Mouse (Mus musculus) testis, adult 2 months (tissue): ENCODE results near the gene Bcl3.

Experiments
- CTCF ChIP-seq: fragments of 200-500 bp; IDR thresholded peaks from 2 replicates; pipeline ENCODE4 v1.5.1; 2012; ENCODE audit warnings: low read depth, mild to moderate bottlenecking, inconsistent platforms, low read length, moderate library complexity; ENCODE audit not compliant: control insufficient read depth, insufficient read depth, insufficient replicate concordance
- POLR2A ChIP-seq: fragments of 200-500 bp; IDR thresholded peaks from 2 replicates; pipeline ENCODE4 v1.6.1; 2012; ENCODE audit warnings: low read depth, mild to moderate bottlenecking, inconsistent platforms, low read length, moderate library complexity; ENCODE audit not compliant: control insufficient read depth

DNA sequence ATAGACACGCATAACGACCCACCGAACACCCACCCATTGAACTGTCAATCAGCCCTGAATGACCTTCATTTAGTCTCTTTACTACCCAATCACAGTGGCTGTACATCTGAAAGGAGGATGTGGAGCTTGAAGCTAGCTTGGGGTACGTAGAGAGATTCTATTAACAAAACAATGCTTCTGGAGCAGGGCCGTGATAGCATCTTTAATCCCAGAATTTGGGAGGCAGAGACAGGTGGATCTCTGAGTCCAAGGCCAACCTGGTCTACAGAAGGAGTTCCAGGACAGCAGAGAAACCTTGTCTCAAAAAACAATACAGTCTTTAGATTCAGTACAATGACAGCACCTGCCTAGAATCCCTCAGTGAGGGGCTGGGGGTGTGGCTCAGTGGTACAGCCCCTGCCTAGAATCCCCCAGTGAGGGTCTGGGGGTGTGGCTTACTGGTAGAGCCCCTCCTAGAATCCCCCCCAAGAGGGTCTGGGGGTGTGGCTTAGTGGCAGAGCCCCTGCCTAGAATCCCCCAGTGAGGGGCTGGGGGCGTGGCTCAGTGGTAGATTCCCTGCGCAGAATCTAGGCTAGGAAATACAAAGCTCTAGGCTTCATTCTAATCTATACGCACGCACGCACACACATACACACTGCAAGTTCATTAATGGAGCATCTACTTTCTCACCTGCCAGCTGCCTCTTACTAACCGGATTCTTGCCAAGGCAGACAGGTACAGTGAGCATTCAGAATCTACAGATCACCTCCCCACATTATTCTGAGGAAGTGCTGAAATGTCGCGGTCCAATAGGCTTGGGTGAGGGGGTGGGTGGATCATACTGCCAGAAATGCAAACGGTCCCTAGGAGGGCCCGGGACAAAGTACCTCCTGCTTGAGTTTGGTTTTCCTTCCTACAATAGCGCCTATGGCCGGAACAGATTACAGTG, 7.0 kb downstream of the Bcl3 start:
- TF ChIP-seq CTCF, result no peak
- no peak for TF ChIP-seq POLR2A
